Mouse (Mus musculus): ENCODE measurements around the gene Psma7.

Psma7 gene

DNA sequence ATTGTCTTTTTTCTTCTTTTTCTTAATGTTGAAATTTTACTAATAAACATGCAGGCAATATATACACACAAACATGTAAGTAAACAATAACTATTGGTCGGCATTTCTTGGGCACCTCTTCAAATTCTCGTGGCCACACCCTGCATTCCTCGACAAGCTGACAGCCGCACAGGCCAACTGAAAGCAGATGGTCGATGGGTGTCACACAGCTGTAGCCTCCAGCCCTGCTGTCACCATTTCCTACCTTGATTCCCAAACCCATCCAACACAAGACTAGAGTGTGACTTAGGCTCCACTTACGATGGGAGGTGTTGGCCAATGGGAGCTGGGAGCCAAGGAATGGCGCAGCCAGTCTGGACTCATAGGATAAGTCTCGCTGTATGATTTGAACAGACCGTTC is 40.6 kb downstream of the Psma7 start:
- no peak for DNase-seq (ENCODE audit: low spot score in 2 of 2)

DNA sequence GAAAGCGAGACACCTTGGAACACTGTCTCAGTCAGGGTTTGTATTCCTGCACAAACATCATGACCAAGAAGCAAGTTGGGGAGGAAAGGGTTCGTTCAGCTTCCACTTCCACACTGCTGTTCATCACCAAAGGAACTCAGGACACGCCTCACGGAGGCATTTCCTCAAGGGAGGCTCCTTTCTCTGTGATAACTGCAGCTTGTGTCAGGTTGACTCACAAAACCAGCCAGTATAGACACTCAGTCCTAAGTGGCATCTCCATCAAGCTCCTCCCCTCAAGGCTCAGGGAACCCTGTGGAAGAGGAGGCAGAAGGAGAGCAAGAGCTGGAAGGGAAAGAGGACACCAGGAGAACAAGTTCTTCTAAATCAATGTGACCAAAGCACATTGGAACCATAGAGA is 43.8 kb downstream of the Psma7 start:
- DNase-seq (ENCODE audit: low spot score in 2 of 2): no peak

DNA sequence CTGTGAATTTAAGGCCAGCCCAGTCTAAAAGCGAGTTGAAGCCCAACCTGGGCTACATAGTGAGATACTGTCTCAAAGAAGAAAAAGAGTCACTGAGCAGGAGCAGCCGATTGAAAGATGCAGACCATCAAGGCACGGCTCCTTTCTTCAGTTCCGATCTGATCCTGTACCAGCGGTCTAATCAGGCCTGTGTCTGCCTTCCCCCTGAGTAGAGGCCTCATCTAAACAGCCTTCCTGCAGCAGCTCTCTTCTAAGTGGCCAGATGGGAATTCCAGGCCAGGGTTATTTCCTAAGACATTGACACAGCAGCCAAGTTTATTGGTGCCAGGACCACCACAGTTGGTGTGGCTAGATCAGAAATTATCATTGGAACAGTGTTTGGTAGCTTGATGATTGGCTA is 49.2 kb downstream of the Psma7 start:
- no peak for DNase-seq (ENCODE audit: low spot score in 2 of 2)

DNA sequence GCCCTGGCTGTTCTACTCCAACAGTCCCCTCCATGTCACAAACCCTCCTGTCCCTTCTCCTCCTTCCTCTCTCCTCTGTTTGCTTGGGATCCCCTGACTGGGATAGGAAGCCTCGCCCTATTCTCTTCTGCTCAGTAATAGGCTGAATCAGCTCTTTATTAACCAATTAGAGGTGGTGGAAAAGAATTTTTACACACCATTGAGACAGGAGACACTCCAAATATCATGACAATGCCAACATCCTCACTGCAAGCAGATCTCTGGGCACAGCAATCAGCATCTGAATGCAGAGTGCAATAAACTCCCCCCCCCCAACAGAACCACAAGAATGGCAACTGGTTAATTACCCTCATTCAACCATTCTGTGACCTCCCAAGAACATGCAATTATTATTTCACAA is 53.1 kb downstream of the Psma7 start:
- DNase-seq (ENCODE audit: low spot score in 2 of 2): no peak

DNA sequence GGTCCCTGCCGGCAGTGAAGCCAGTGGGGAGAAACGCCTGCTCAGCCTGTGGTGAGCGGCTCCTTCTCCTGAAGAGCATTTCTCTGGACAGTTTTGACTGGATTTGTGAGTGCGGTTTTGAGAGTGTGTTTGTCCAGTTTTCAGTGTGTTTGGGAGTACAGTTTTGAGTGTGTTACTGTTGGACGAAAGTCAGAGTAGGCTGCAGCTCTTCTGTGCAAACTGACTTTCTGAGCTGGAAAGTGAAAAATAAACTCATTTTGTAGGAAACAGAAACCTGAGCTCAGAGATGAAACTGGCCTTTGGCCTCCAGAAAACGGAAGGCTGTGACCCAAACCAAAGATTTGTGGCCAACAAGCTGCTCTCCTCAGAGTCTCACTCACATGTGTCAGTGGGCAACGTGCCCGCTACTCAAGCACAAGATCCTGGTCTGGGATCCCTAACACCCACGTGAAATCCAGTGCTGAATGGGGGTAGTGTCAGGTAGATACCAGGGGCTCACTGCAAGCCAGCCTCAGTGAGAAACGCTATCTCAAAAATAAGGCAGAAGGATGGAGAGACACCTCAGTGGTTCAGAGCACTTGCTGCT is 55.7 kb downstream of the Psma7 start:
- DNase-seq (ENCODE audit: low spot score in 2 of 2): no peak

All from right cerebral cortex, postnatal 36 days (tissue).